In the genomic region with DNA sequence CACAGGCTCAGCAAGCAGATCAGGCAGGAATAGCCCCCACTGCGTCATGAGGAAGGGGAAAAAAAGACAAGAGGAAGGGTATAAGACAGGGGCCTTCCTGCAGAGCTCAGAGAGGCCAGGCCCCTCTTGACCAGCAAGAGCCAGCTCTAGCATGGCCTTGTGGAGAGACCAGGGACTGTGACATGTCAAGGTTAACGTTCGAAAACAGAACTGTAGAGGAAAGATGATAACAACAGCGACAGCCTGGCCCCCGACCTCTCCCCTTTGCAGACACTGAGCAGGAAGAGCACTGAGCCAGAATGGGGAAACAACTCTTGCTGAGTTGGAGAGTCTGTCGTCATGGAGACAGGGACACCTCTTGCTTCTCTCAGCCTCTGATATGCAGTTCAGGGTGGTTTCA, we compare ENCODE assay signal across 23 mouse cellular contexts.
A peak's percentile ranks its signal among the peaks of the same experiment; 100 is the strongest.
DNase-seq lines count a peak whose midpoint lies in the region; ATAC-seq and TF ChIP-seq lines count a peak whose summit lies in the region.
"Had no signal": no experiment of that assay in that cellular context is flagged by ENCODE, and none has a peak within 500 bp of the region (broad histone marks: within the 10 kb centered on the region; RNA-seq: fewer than 3 reads in every experiment).

No protein-coding gene starts in this region.

- DNase-seq in heart, postnatal 4 days, result no peak
- DNase-seq in liver, embryonic 11.5 days (ENCODE audit: low spot score), result no peak
- DNase-seq in liver (no peak), R1 (ENCODE audit: low read depth, low spot score) (peak; percentile 30)
- no peak for DNase-seq in liver, postnatal 0 days
- DNase-seq in left cerebral cortex, adult 11 months (ENCODE audit: low spot score), result no peak
- DNase-seq in thymus, adult 2 months, result no peak
- DNase-seq: adrenal gland, adult 2 months; cerebellum, postnatal 25 days; left cerebral cortex, postnatal 4 days; lung, adult 2 months; midbrain, embryonic 14.5 days; retina, postnatal 1 day; thymus, postnatal 14 days had no signal

- ATAC-seq in heart, embryonic 11.5 days (replicated peaks; ENCODE audit: insufficient number of reproducible peaks, low FRiP score, low TSS enrichment), result peak; percentile 55
- 0 out of 2 replicates have a peak, but pooled peaks have one; percentile 43 for ATAC-seq in liver, embryonic 11.5 days (replicated peaks; ENCODE audit: low FRiP score)
- peak; percentile 44 for ATAC-seq in liver, postnatal 0 days
- ATAC-seq: forebrain, embryonic 14.5 days; intestine, embryonic 15.5 days; Patski had no signal

- no peak overlapping the region for H3K27ac ChIP-seq in heart, embryonic 11.5 days (ENCODE audit: low read depth, low read length)
- no peak overlapping the region for H3K27ac ChIP-seq in liver, embryonic 11.5 days (ENCODE audit: low read depth, low read length)
- no peak overlapping the region for H3K27ac ChIP-seq in liver, postnatal 0 days (ENCODE audit: low read depth)
- H3K27ac ChIP-seq in thymus, adult 2 months (ENCODE audit: control insufficient read depth, insufficient read depth, low read length), result no peak overlapping the region
- H3K27ac ChIP-seq: hindbrain, embryonic 14.5 days; intestine, embryonic 15.5 days; kidney, postnatal 0 days; layer of hippocampus, adult 2 months had no signal

- whole genome bisulfite sequencing in heart, embryonic 11.5 days (ENCODE audit: insufficient replicate concordance), result 34% methylated on average over 6 of the region's 6 CpGs
- WGBS in liver, embryonic 11.5 days, result 21% methylated on average over 6 of the region's 6 CpGs
- 15% methylated on average over 6 of the region's 6 CpGs for WGBS in liver, postnatal 0 days (ENCODE audit: insufficient replicate concordance)
- 27% methylated on average over 6 of the region's 6 CpGs for WGBS in thymus, adult 2 months

- no peaks in the 10 kb centered on the region for H3K27me3 ChIP-seq in heart, embryonic 11.5 days (ENCODE audit: control insufficient read depth, insufficient read depth, low read length)
- no peaks in the 10 kb centered on the region for H3K27me3 ChIP-seq in liver, embryonic 11.5 days (replicated peaks; ENCODE audit: control insufficient read depth, insufficient read depth, low read length)
- no peaks in the 10 kb centered on the region for H3K27me3 ChIP-seq in liver, postnatal 0 days (ENCODE audit: insufficient read depth, low read length)
- H3K27me3 ChIP-seq in thymus, adult 2 months (ENCODE audit: control insufficient read depth, insufficient read depth, low read length), result no peaks in the 10 kb centered on the region
- H3K27me3 ChIP-seq: intestine, embryonic 15.5 days; Patski had no signal

- no peaks in the 10 kb centered on the region for H3K9me3 ChIP-seq in heart, embryonic 11.5 days (replicated peaks; ENCODE audit: control insufficient read depth, low read length)
- H3K9me3 ChIP-seq in liver, embryonic 11.5 days (ENCODE audit: control insufficient read depth, low read length), result no peaks in the 10 kb centered on the region
- H3K9me3 ChIP-seq in liver, postnatal 0 days (ENCODE audit: low read length), result no peaks in the 10 kb centered on the region
- H3K9me3 ChIP-seq: intestine, embryonic 15.5 days had no signal

- peak; percentile 43; the same call in 1 of the 2 replicates for TF ChIP-seq EP300 in liver, postnatal 0 days (IDR thresholded peaks at IDR 0.05; ENCODE audit: low read depth)

- peaks cover 3% of the 10 kb centered on the region; the same call in 1 of the 2 replicates for H3K4me1 ChIP-seq in heart, embryonic 11.5 days (ENCODE audit: control insufficient read depth, insufficient read depth, low read length)
- no peaks in the 10 kb centered on the region for H3K4me1 ChIP-seq in liver, embryonic 11.5 days (replicated peaks; ENCODE audit: control insufficient read depth, insufficient read depth, low read length)
- 0 out of 2 replicates have a peak, but pooled peaks cover 9% of the 10 kb centered on the region for H3K4me1 ChIP-seq in liver, postnatal 0 days (ENCODE audit: insufficient read depth)
- H3K4me1 ChIP-seq in thymus, adult 2 months (replicated peaks; ENCODE audit: control insufficient read depth, insufficient read depth, low read length), result peaks cover 5% of the 10 kb centered on the region
- H3K4me1 ChIP-seq: intestine, embryonic 15.5 days had no signal

- no peak for TF ChIP-seq CTCF in liver, postnatal 0 days (IDR thresholded peaks at IDR 0.05; ENCODE audit: low read depth)
- TF ChIP-seq CTCF in thymus, adult 2 months (IDR thresholded peaks at IDR 0.05; ENCODE audit: borderline replicate concordance, control insufficient read depth, extremely low read depth, insufficient read depth, low read length, poor library complexity), result no peak

- no peak overlapping the region for H3K9ac ChIP-seq in heart, embryonic 11.5 days (ENCODE audit: low read depth, low read length)
- H3K9ac ChIP-seq in liver, embryonic 11.5 days (ENCODE audit: low read depth, low read length), result no peak overlapping the region
- no peak overlapping the region for H3K9ac ChIP-seq in liver, postnatal 0 days (replicated peaks)
- H3K9ac ChIP-seq: hindbrain, embryonic 14.5 days; intestine, embryonic 15.5 days had no signal

- H3K4me2 ChIP-seq in heart, embryonic 11.5 days, result no peak overlapping the region
- H3K4me2 ChIP-seq in liver, embryonic 11.5 days, result no peak overlapping the region
- no peak overlapping the region for H3K4me2 ChIP-seq in liver, postnatal 0 days (ENCODE audit: low read depth, low read length)
- H3K4me2 ChIP-seq: hindbrain, embryonic 14.5 days; intestine, embryonic 15.5 days had no signal

- no peak overlapping the region for H3K4me3 ChIP-seq in heart, embryonic 11.5 days (ENCODE audit: low read depth, low read length)
- H3K4me3 ChIP-seq in liver, embryonic 11.5 days (ENCODE audit: low read depth, low read length), result no peak overlapping the region
- no peak overlapping the region for H3K4me3 ChIP-seq in liver, postnatal 0 days (ENCODE audit: low read depth, low read length)
- no peak overlapping the region for H3K4me3 ChIP-seq in thymus, adult 2 months (ENCODE audit: control insufficient read depth, insufficient read depth, low read length)
- H3K4me3 ChIP-seq: erythroblast, embryonic 14.5 days; intestine, embryonic 15.5 days; layer of hippocampus, adult 2 months; myocyte had no signal

- TF ChIP-seq POLR2A in thymus, adult 2 months (IDR thresholded peaks at IDR 0.05; ENCODE audit: control insufficient read depth, extremely low read depth, insufficient read depth, low read length, poor library complexity), result no peak

- H3K36me3 ChIP-seq in heart, embryonic 11.5 days (ENCODE audit: control insufficient read depth, insufficient read depth, low read length), result no peaks in the 10 kb centered on the region
- H3K36me3 ChIP-seq in liver, embryonic 11.5 days (ENCODE audit: control insufficient read depth, insufficient read depth, low read length), result no peaks in the 10 kb centered on the region
- H3K36me3 ChIP-seq in liver, postnatal 0 days (replicated peaks; ENCODE audit: insufficient read depth, low read length), result no peaks in the 10 kb centered on the region
- H3K36me3 ChIP-seq in thymus, adult 2 months (ENCODE audit: control insufficient read depth, insufficient read depth, low read length), result no peaks in the 10 kb centered on the region
- H3K36me3 ChIP-seq: intestine, embryonic 15.5 days had no signal
